24 mouse cellular contexts compared by ENCODE assay signal in genomic region chr4:101347309-101347708, GRCm38 (mm10).
DNase-seq lines count a peak whose midpoint lies in the region; ATAC-seq and TF ChIP-seq lines count a peak whose summit lies in the region.
"Had no signal": no experiment of that assay in that cellular context is flagged by ENCODE, and none has a peak within 500 bp of the region (broad histone marks: within the 10 kb centered on the region; RNA-seq: fewer than 3 reads in every experiment).

No protein-coding gene starts in this region.

- no peak for ATAC-seq in intestine, postnatal 0 days
- ATAC-seq in intestine, embryonic 16.5 days = no peak
- ATAC-seq in lung, embryonic 14.5 days (ENCODE audit: insufficient read depth) = no peak

- 80% methylated on average over 6 of the region's 6 CpGs for WGBS in intestine, postnatal 0 days
- WGBS in intestine, embryonic 16.5 days = 83% methylated on average over 6 of the region's 6 CpGs
- WGBS in lung, embryonic 14.5 days = 71% methylated on average over 6 of the region's 6 CpGs

- no peak overlapping the region for H3K27ac ChIP-seq in intestine, postnatal 0 days (ENCODE audit: low read depth, low read length)
- H3K27ac ChIP-seq in intestine, embryonic 16.5 days (ENCODE audit: low read length) = no peak overlapping the region
- H3K27ac ChIP-seq in lung, embryonic 14.5 days (ENCODE audit: low read depth) = no peak overlapping the region
- H3K27ac ChIP-seq: embryonic facial prominence, embryonic 13.5 days; forebrain, embryonic 12.5 days; hindbrain, embryonic 10.5 days; liver, embryonic 14.5 days; neural tube, embryonic 15.5 days had no signal

- no peak overlapping the region for H3K9ac ChIP-seq in intestine, postnatal 0 days (ENCODE audit: low read depth, low read length)
- H3K9ac ChIP-seq in intestine, embryonic 16.5 days (ENCODE audit: low read depth, low read length) = no peak overlapping the region
- no peak overlapping the region for H3K9ac ChIP-seq in lung, embryonic 14.5 days
- H3K9ac ChIP-seq: embryonic facial prominence, embryonic 13.5 days; forebrain, embryonic 12.5 days; liver, embryonic 14.5 days; neural tube, embryonic 15.5 days had no signal

- no peak for TF ChIP-seq POLR2A in brain, embryonic 14.5 days (IDR thresholded peaks at IDR 0.05; ENCODE audit: borderline replicate concordance, extremely low read depth, insufficient read depth, insufficient read length, poor library complexity, severe bottlenecking)

- no peak for DNase-seq in lung, embryonic 14.5 days
- no peak for DNase-seq in lung, postnatal 10 days
- peak; percentile 41 for DNase-seq in NIH3T3 (ENCODE audit: low read depth)
- no peak for DNase-seq in brain, embryonic 14.5 days (ENCODE audit: low read depth)
- no peak for DNase-seq in retina, postnatal 1 day
- DNase-seq: adrenal gland, adult 2 months; B cell, adult 2 months; cerebellum, adult 18-20 months; cerebellum, postnatal 14 days; embryo, embryonic 11 days; kidney, adult 18-20 months; kidney, postnatal 14 days; thymus, adult 2 months had no signal

- H3K4me1 ChIP-seq in intestine, postnatal 0 days (replicated peaks; ENCODE audit: control insufficient read depth, insufficient read depth, low read length) = no peaks in the 10 kb centered on the region
- no peaks in the 10 kb centered on the region for H3K4me1 ChIP-seq in intestine, embryonic 16.5 days (ENCODE audit: control insufficient read depth, insufficient read depth, low read length)
- no peaks in the 10 kb centered on the region for H3K4me1 ChIP-seq in lung, embryonic 14.5 days (ENCODE audit: insufficient read depth)
- H3K4me1 ChIP-seq: forebrain, embryonic 12.5 days; hindbrain, embryonic 10.5 days; neural tube, embryonic 15.5 days had no signal

- H3K27me3 ChIP-seq in intestine, postnatal 0 days (replicated peaks; ENCODE audit: control insufficient read depth, insufficient read depth, low read length) = no peaks in the 10 kb centered on the region
- H3K27me3 ChIP-seq in intestine, embryonic 16.5 days (replicated peaks; ENCODE audit: control insufficient read depth, insufficient read depth, low read length) = no peaks in the 10 kb centered on the region
- no peaks in the 10 kb centered on the region for H3K27me3 ChIP-seq in lung, embryonic 14.5 days (ENCODE audit: insufficient read depth, low read length)
- H3K27me3 ChIP-seq: CH12.LX; embryonic facial prominence, embryonic 13.5 days; forebrain, embryonic 12.5 days; neural tube, embryonic 15.5 days had no signal

- no peak overlapping the region for H3K4me3 ChIP-seq in intestine, postnatal 0 days (ENCODE audit: low read depth, low read length)
- no peak overlapping the region for H3K4me3 ChIP-seq in intestine, embryonic 16.5 days (ENCODE audit: low read length)
- no peak overlapping the region for H3K4me3 ChIP-seq in lung, embryonic 14.5 days (ENCODE audit: low read depth, low read length)
- H3K4me3 ChIP-seq: embryonic facial prominence, embryonic 13.5 days; erythroblast, embryonic 14.5 days; forebrain, embryonic 12.5 days; hindbrain, embryonic 10.5 days; neural tube, embryonic 15.5 days had no signal

- no peak overlapping the region for H3K4me2 ChIP-seq in intestine, postnatal 0 days (replicated peaks; ENCODE audit: low read depth)
- no peak overlapping the region for H3K4me2 ChIP-seq in intestine, embryonic 16.5 days (ENCODE audit: low read depth, low read length)
- no peak overlapping the region for H3K4me2 ChIP-seq in lung, embryonic 14.5 days
- H3K4me2 ChIP-seq: embryonic facial prominence, embryonic 13.5 days; forebrain, embryonic 12.5 days; heart, embryonic 11.5 days; neural tube, embryonic 15.5 days had no signal

- H3K9me3 ChIP-seq in intestine, postnatal 0 days (ENCODE audit: control insufficient read depth) = no peaks in the 10 kb centered on the region
- no peaks in the 10 kb centered on the region for H3K9me3 ChIP-seq in intestine, embryonic 16.5 days (ENCODE audit: control insufficient read depth, low read length)
- no peaks in the 10 kb centered on the region for H3K9me3 ChIP-seq in lung, embryonic 14.5 days (ENCODE audit: low read depth, low read length)
- H3K9me3 ChIP-seq: embryonic facial prominence, embryonic 13.5 days; forebrain, embryonic 12.5 days; G1E; hindbrain, embryonic 10.5 days; neural tube, embryonic 15.5 days had no signal

- H3K36me3 ChIP-seq in intestine, postnatal 0 days (ENCODE audit: control insufficient read depth, insufficient read depth) = peaks cover 8% of the 10 kb centered on the region
- H3K36me3 ChIP-seq in intestine, embryonic 16.5 days (ENCODE audit: control insufficient read depth, insufficient read depth, low read length) = no peaks in the 10 kb centered on the region
- no peaks in the 10 kb centered on the region for H3K36me3 ChIP-seq in lung, embryonic 14.5 days (ENCODE audit: insufficient read depth)
- H3K36me3 ChIP-seq: G1E had no signal

- TF ChIP-seq CTCF in intestine, postnatal 0 days (IDR thresholded peaks at IDR 0.05; ENCODE audit: low read depth) = peak; percentile 44
- peak; percentile 14; the same call in 1 of the 2 replicates for TF ChIP-seq CTCF in lung, embryonic 14.5 days (IDR thresholded peaks at IDR 0.05; ENCODE audit: low read depth)
- peak; percentile 19; the same call in 1 of the 2 replicates for TF ChIP-seq CTCF in brain, embryonic 14.5 days (IDR thresholded peaks at IDR 0.05; ENCODE audit: borderline replicate concordance, extremely low read depth, insufficient read depth, insufficient read length)
